Mouse (Mus musculus): ENCODE data around the gene Pdlim4. TPM values are rescaled to one million over a fixed set of nuclear protein-coding genes. Genes with fewer than 3 reads are reported as not detected.
"Not testable (repeated sequence)": the region's sequence is repeated elsewhere in the genome, so short reads cannot be mapped to it uniquely, and the experiment has no call there.

Gene Pdlim4
- polyA plus RNA-seq, 1 experiment from 2014 or later = 48.6 TPM

GRCm38 (mm10) chr11:54057428-54057827 is 11.4 kb downstream of the Pdlim4 start:
- Histone ChIP-seq H3K4me1 (peaks cover 44% of the 10 kb centered on the region), H3K9me3 (replicated peaks) (no peaks in the 10 kb centered on the region), H3K36me3 (no peaks in the 10 kb centered on the region), H3K27ac (peak overlapping the region; percentile 70; the same call in 1 of the 2 replicates), H3K4me3 (no peak overlapping the region), H3K9ac (no peak overlapping the region), H3K4me2 (replicated peaks) (no peak overlapping the region), H3K27me3 (peaks cover 3% of the 10 kb centered on the region; the same call in 1 of the 2 replicates)
- 30% methylated on average over 2 of the region's 2 CpGs for WGBS
- ATAC-seq (ENCODE audit: low FRiP score) = no peak

- Histone ChIP-seq H3K9ac (no peak overlapping the region), H3K9me3 (replicated peaks) (no peaks in the 10 kb centered on the region), H3K27ac (no peak overlapping the region), H3K27me3 (no peaks in the 10 kb centered on the region), H3K4me2 (replicated peaks) (no peak overlapping the region), H3K4me1 (peaks cover 44% of the 10 kb centered on the region), H3K4me3 (no peak overlapping the region), H3K36me3 (no peaks in the 10 kb centered on the region)
- WGBS = 26% methylated on average over 8 of the region's 8 CpGs
- no peak for ATAC-seq (ENCODE audit: low FRiP score)
These were observed 12.7 kb downstream of the Pdlim4 start for GRCm38 (mm10) chr11:54056132-54056531.

GRCm38 (mm10) chr11:54054257-54054656 is 14.6 kb downstream of the Pdlim4 start:
- Histone ChIP-seq H3K4me1 (peaks cover 31% of the 10 kb centered on the region), H3K9ac (no peak overlapping the region), H3K27ac (no peak overlapping the region), H3K9me3 (replicated peaks) (no peaks in the 10 kb centered on the region), H3K4me3 (no peak overlapping the region), H3K4me2 (replicated peaks) (no peak overlapping the region), H3K36me3 (no peaks in the 10 kb centered on the region), H3K27me3 (no peaks in the 10 kb centered on the region)
- no peak for ATAC-seq (ENCODE audit: low FRiP score)
- 43% methylated on average over 6 of the region's 6 CpGs for WGBS

GRCm38 (mm10) chr11:54053090-54053489 is 15.7 kb downstream of the Pdlim4 start:
- ATAC-seq (ENCODE audit: low FRiP score) = no peak
- Histone ChIP-seq H3K9me3 (replicated peaks) (no peaks in the 10 kb centered on the region), H3K27ac (no peak overlapping the region), H3K27me3 (no peaks in the 10 kb centered on the region), H3K36me3 (no peaks in the 10 kb centered on the region), H3K4me2 (replicated peaks) (no peak overlapping the region), H3K4me3 (no peak overlapping the region), H3K9ac (no peak overlapping the region), H3K4me1 (peaks cover 19% of the 10 kb centered on the region)
- WGBS = 92% methylated on average over 7 of the region's 7 CpGs

GRCm38 (mm10) chr11:54052128-54052527 is 16.7 kb downstream of the Pdlim4 start:
- ATAC-seq (ENCODE audit: low FRiP score) = no peak
- Histone ChIP-seq H3K36me3 (no peaks in the 10 kb centered on the region), H3K4me1 (peaks cover 9% of the 10 kb centered on the region), H3K27ac (no peak overlapping the region), H3K4me3 (no peak overlapping the region), H3K9ac (no peak overlapping the region), H3K27me3 (no peaks in the 10 kb centered on the region), H3K4me2 (replicated peaks) (no peak overlapping the region), H3K9me3 (replicated peaks) (no peaks in the 10 kb centered on the region)
- 95% methylated on average over 5 of the region's 5 CpGs for WGBS

- H3K4me3 ChIP-seq = no peak overlapping the region
- H3K9ac ChIP-seq = no peak overlapping the region
- no peak overlapping the region for H3K27ac ChIP-seq
- H3K4me2 ChIP-seq (replicated peaks) = no peak overlapping the region
- WGBS = 79% methylated on average over 7 of the region's 7 CpGs
- H3K4me1 ChIP-seq = peaks cover under 1% of the 10 kb centered on the region
- no peaks in the 10 kb centered on the region for H3K9me3 ChIP-seq (replicated peaks)
- H3K36me3 ChIP-seq = no peaks in the 10 kb centered on the region
- no peak for ATAC-seq (ENCODE audit: low FRiP score)
- no peaks in the 10 kb centered on the region for H3K27me3 ChIP-seq
These were observed 17.7 kb downstream of the Pdlim4 start for GRCm38 (mm10) chr11:54051161-54051560.

GRCm38 (mm10) chr11:54050205-54050604 is 18.6 kb downstream of the Pdlim4 start:
- Histone ChIP-seq H3K4me1 (no peaks in the 10 kb centered on the region), H3K4me2 (replicated peaks) (no peak overlapping the region), H3K9me3 (replicated peaks) (no peaks in the 10 kb centered on the region), H3K9ac (no peak overlapping the region), H3K27ac (no peak overlapping the region), H3K27me3 (no peaks in the 10 kb centered on the region), H3K4me3 (no peak overlapping the region), H3K36me3 (no peaks in the 10 kb centered on the region)
- 90% methylated on average over 2 of the region's 2 CpGs for WGBS
- no peak for ATAC-seq (ENCODE audit: low FRiP score)

GRCm38 (mm10) chr11:54040676-54041075 is 28.1 kb downstream of the Pdlim4 start:
- no peak for ATAC-seq (ENCODE audit: low FRiP score)
- no peaks in the 10 kb centered on the region for H3K27me3 ChIP-seq

GRCm38 (mm10) chr11:54032872-54033271 is 35.9 kb downstream of the Pdlim4 start:
- H3K4me1 ChIP-seq; ATAC-seq (ENCODE audit: low FRiP score); H3K27ac ChIP-seq; H3K9me3 ChIP-seq (replicated peaks); H3K4me3 ChIP-seq; H3K9ac ChIP-seq; H3K4me2 ChIP-seq (replicated peaks); H3K36me3 ChIP-seq: not testable (repeated sequence)
- peaks cover 21% of the 10 kb centered on the region for H3K27me3 ChIP-seq
- 87% methylated on average over 1 of the region's 3 CpGs for WGBS

More at GRCm38 (mm10) chr11:54040676-54041075, 28.1 kb downstream of the Pdlim4 start:
- Histone ChIP-seq H3K9me3 (replicated peaks) (no peaks in the 10 kb centered on the region), H3K4me3 (no peak overlapping the region), H3K4me2 (replicated peaks) (no peak overlapping the region), H3K4me1 (no peaks in the 10 kb centered on the region), H3K9ac (no peak overlapping the region), H3K27ac (no peak overlapping the region), H3K36me3 (no peaks in the 10 kb centered on the region)
- WGBS = 93% methylated on average over 6 of the region's 6 CpGs

- Histone ChIP-seq H3K4me3 (0 out of 2 replicates have a peak overlapping the region, but pooled peaks have one; percentile 53), H3K4me1 (peaks cover 14% of the 10 kb centered on the region), H3K27ac (no peak overlapping the region), H3K9ac (no peak overlapping the region), H3K27me3 (peaks cover 44% of the 10 kb centered on the region), H3K36me3 (no peaks in the 10 kb centered on the region), H3K4me2 (replicated peaks) (peak overlapping the region; percentile 98), H3K9me3 (replicated peaks) (no peaks in the 10 kb centered on the region)
- WGBS = 69% methylated on average over 4 of the region's 4 CpGs
- ATAC-seq (ENCODE audit: low FRiP score) = no peak
These were observed 39.8 kb downstream of the Pdlim4 start for GRCm38 (mm10) chr11:54028997-54029396.

GRCm38 (mm10) chr11:54028044-54028951 is 40.5 kb downstream of the Pdlim4 start, which contains the start of gene Slc22a4:
TSS of gene Slc22a4 (minus strand) at chr11:54028090.
- WGBS = 3% methylated on average over 61 of the region's 61 CpGs

GRCm38 (mm10) chr11:54027131-54028043 is 41.4 kb downstream of the Pdlim4 start:
- ATAC-seq (ENCODE audit: low FRiP score) = 0 out of 2 replicates have a peak, but pooled peaks have one; percentile 6
- Histone ChIP-seq H3K9me3 (replicated peaks) (no peaks in the 10 kb centered on the region), H3K27ac (no peak overlapping the region), H3K36me3 (no peaks in the 10 kb centered on the region), H3K4me2 (replicated peaks) (peak overlapping the region; percentile 98), H3K9ac (peak overlapping the region; percentile 67), H3K27me3 (peaks cover 44% of the 10 kb centered on the region), H3K4me1 (peaks cover 14% of the 10 kb centered on the region), H3K4me3 (peak overlapping the region; percentile 53)
- WGBS = 18% methylated on average over 31 of the region's 31 CpGs

More at GRCm38 (mm10) chr11:54028044-54028951, 40.5 kb downstream of the Pdlim4 start, which contains the start of gene Slc22a4:
- H3K4me2 ChIP-seq (replicated peaks) = peak within 1 kb of the TSS; percentile 98
- H3K9me3 ChIP-seq (replicated peaks) = no peaks in the 10 kb centered on the region
- H3K36me3 ChIP-seq = no peaks in the 10 kb centered on the region
- no peak within 1 kb of the TSS for H3K27ac ChIP-seq
- ATAC-seq (ENCODE audit: low FRiP score) = peak; percentile 81
- H3K4me3 ChIP-seq = peak within 1 kb of the TSS; percentile 53
- H3K9ac ChIP-seq = peak within 1 kb of the TSS; percentile 67
- peaks cover 44% of the 10 kb centered on the region for H3K27me3 ChIP-seq
- peaks cover 14% of the 10 kb centered on the region for H3K4me1 ChIP-seq

Measured in hindbrain, embryonic 12.5 days (tissue).